Mouse (Mus musculus) frontal cortex, postnatal 25 days (tissue): ENCODE data around the gene Trat1.

Experiments used
- DNase-seq, 2 experiments: peaks; one replicate each; pipeline ENCODE4 v3.0.0; 2022; ENCODE audit warnings: low spot score in 2 of 2

The Trat1 gene

DNA sequence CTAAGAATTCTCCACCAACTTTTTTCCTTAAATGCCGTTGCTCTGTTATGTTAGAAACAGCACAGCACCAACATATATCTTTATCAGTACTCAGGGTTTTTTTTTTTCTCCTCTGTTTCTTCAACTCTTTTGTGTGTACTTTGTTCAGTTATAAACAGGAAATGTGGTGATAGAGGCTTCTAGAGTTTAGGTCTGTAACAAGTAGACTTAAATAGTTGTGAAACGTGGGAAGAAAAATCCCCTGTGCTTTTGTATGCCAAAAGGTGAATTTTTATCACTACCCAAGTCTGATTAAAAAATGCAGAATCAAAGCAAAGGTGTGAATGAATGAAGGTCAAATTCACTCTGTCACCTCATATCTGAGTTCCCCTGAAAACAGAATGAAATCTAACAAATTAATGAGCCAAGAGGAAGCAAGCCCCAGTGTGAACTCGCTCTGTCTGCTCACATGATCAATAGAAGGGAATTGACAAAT lies at the start of gene Trat1:
Gene Trat1 (minus strand): TSS at position 51 of the 475 bp plus-strand sequence.
- DNase-seq = no peak

DNA sequence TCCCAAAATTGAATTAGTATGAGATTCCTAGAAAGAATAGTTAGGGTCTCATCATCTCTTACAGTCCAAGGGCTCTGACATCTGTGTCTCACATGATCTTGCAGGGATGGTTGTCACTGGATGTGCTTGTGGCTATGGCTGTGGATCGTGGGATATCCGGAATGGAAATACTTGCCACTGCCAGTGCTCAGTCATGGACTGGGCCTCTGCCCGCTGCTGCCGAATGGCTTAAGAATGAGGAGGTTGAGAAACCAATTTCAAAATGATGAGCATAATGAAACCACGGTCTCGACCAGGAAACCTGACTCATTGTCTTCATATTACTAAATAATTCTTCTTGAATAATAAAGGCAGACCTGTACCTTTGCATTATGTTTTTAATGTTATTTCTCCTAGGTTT lies 46.7 kb upstream of the Trat1 start:
- DNase-seq = no peak

DNA sequence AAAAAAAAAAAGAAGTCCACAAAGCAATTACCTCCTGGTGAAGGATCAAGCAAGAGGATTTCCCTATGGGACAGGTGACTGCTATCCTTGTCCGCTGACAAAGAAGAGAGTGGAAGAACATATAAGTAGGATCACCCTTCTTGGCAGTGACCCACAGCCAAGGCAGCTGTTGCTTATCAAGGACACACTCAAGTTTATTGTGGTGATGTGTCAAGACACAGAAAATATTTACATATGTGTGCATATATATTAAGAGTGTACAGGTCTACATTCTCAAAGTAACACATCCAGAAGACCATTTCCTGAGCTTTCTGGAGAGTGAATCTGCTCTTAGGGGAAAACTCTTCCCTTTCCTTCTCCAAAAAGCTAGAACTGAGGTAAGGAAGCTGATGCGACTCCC lies 44.9 kb upstream of the Trat1 start, which contains the start of gene Retnlb:
Gene Retnlb (plus strand): TSS at position 162 of the 400 bp plus-strand sequence.
- no peak for DNase-seq

DNA sequence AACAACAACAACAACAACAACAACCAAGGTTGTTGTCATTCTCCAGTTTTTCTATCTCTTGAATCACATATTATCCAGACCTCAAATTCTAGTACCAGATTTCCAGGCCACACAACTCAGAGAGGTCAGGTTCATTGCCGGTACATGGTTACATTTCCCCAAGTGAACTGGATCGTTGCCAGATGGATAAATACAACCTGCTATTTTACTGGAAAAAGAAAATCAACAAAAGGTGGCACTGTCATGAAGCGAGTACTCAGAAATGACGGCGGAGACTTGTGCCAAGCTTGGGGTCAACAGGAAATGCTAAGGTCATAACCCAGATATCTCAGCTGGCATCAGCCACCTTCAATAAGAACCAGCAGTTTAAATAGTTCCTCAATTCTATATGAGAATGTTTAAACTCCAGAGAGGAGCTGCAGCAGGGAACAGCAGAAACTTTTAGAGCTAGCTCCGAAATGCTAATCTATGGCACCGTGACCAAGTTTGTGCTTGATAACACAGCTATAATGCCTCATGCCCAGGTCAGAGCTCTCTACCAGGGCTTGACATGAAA lies 40.1 kb upstream of the Trat1 start:
- no peak for DNase-seq

DNA sequence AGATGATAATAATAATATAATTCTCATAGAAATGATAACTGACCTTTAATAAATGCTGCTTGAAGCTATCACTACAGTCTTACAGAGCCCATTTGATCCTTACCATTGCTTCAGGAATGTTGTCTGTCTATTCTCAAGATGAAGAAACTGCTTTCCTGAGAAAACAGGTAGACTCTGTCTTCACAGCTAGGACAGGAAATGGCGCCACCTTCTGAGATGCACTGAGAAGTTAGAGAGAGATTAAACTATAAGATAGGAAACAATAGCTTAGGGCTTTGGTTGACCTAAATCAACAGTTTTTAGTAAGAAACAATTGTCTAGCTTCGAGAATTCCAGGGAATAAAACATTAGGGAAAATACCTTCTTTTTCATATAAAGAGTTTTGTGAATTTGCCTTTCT lies 37.6 kb upstream of the Trat1 start:
- DNase-seq = no peak

DNA sequence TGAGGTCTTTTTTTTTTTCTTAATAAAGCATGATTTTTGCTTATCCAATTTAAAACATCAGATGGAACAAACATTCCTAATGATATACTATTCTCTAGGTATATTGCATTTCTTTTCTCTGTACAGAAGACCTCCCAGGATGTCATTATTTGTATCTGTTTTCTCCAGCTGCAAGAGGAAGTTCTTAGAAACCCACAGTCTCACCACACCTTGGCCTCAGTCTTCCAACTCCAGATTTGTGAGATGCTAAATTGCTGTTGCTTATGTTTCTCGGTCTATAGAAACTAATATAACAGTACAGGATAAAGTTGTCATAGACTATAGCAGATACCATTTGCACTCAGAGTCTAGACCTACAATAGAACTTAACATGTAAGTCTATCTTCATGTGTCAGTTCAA lies 34.7 kb upstream of the Trat1 start:
- DNase-seq = no peak

DNA sequence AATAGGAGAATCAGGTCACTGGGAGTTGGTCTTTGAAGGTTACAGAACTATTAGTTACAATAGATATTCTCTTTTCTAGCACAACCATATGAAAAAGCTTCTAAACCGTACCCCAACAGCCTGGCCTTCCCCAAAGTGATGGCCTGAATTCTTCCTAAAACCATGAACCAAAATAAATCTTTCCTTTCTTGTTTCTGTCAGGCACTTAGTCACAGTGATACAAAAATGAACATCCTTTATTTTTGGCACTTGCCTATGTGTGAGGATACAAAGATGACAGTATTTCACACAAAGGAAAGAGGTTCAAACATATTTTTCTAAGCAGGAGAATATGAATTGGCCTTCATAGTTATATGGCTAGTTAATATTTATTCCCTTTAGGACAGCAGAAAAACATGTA lies 33.6 kb upstream of the Trat1 start:
- DNase-seq = no peak

DNA sequence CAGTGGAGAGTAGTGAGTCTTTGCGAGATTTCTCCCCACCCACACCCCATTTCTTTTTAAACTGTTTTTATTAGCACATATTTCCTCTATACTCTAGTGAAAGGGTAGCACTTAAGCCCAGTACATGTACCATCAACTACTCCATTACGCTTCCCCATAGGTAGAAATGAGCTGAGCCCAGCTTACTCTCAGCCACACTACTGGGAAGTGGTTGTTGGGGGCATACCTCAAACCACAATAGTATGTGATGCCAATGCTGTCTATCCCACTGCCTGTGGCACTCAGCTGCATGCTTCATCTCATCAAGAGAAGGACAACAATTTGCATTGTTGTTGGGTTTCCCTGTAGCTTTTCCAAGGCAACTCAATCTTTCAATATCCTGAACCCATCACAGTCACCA lies 29.1 kb upstream of the Trat1 start:
- DNase-seq = no peak

DNA sequence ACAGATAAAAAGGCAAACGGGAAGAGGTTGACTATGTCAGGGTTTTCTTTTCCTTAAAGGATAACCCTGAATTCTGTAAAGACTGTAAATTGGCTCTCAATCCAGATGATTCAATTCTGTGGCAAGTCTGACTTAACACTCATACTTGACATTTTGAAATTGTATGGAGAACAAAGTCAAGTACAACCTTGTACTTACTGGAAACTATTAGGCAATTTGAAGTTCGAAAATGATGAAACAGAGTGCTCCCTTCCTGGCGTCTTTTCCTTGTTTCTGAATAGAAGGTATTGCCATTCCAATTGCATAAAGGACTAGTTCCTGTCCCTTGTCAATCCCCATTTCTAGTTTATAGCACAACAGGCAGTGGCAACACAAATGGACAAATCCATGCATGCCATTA lies 27.6 kb upstream of the Trat1 start:
- no peak for DNase-seq

DNA sequence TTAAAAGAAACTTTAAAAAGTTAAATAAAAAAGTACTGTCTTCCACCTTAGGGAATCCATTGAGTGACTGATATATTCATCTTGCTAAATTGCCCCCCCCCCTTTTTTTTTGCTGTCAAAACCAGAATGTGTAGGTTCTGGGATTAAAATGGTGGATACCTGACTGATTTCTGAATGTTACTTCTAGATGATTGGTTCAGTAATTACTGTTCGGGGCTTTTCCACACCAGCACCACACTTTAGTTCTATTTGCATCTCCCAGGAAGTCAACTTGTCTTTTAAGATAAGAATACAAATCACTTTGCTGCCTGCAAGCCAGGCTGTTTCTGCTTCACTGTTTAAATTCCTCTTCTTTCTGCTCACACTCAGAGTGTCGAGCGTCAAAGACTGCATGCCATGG lies 26.5 kb upstream of the Trat1 start:
- DNase-seq = no peak

DNA sequence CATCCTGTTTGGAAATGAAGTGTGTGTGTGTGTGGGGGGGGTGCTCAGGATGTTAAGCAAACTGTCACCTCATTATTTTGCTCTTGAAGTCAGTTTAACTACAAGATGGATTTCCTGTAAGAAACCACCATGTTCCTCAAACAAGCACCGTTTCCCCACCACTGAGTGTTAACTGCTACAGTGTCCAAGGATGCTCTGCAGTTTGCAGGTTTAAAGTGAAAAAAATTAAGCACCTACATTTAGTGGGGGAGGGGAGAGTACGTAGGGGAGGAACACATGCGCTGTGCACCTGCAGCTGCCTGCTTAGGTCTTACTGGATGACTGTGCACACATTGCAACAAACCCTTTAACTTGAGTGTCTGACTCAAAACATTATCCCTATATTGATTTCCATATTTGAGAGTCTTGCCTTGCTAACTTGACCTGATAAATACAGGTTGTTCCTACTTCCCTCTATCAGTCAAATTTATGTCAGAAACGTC lies 16.9 kb upstream of the Trat1 start:
- DNase-seq = no peak

DNA sequence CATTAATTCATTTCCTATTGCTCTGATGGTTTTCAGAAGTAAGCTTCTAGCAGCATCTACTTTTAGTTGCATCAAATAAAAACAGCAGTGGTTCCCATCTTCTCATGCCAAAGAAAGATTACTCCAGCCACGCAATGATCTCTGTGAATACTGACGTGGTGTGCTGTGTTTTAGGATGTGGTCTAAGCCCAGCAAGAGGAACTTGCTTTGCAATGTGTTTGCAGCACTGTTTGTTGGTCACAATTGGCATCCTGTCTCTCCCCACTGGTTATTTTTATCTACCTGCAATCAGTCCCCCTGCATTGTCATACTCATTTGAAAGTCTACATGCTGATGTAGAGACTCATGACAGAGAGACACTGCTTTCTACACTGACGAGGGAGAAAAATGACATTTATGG lies 14.4 kb upstream of the Trat1 start:
- no peak for DNase-seq

DNA sequence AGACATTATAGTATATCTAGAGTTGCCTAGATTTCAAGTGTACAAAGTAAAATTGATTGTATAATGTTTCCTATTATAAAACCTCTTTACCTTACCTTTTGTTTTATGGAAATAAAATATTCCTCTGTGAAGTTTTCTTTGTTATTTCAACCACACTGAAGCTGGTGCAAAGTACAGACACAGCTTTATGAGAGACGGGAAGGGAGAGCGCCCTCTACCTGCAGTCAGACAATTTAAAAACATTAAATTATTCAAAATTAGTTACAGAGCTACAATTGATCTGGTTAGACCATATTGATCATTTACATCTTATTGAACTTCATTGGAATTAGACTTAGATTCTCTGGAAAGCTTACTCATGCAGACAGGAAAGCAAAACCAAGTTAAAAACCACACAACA lies 5.4 kb upstream of the Trat1 start:
- no peak for DNase-seq

DNA sequence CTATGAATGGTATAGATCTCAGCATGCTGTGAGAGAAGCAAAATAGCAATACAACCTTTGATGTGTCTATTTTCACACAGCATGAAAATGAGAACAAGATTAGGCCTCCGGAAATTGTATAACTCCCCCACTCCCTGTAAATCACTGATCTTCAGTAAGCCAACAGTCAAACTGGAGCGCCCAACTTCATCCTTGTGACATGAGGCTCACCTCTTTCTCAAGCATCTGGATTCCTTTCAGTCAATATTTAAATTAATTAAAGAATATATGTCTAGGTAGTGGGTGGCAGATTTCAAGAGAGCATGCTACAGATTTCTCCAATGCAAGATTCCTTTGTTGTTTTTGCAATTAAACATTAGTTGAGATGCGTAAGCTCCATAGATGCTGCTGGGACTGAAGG lies 2.6 kb downstream of the Trat1 start:
- DNase-seq = no peak

DNA sequence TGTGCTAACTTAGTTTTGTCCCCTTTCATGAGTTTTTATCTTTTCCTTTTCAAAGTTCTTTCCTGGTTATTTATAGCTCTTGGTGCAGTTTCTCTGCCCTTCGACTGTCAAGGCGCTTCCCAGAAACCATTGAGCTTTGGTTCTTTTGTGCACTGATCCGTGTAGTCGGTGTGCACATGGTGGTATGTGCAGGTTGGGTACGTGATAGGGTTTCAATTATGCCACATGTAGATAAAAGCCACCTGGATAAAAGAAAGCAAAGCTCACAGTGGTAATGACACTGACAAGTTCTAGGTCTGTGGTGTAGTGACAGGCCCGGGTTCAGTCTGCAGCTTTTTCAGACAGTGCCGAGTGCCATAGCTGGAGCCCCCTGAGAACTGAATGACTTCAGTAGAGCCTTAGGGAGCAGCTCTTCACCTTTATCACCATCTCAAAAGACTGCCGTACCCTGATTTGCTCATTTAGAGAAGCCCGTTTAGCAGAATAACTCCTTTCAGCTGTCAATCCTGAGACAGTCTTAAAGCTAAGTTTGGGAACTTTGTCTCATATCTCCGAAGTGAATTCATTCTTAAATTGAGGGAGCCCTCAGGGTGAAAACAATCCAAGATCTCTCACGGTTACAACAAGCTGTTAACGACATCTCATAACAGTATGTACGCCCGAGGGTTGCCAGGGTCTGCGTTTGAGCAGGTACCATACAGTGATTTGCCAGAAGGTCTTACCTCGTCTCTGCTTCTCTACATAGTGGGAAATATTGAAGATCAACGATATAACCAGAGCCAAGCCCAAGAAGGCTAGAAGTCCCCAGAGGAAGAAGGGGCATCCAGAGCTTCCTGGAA lies 11.0 kb downstream of the Trat1 start:
- DNase-seq = no peak

DNA sequence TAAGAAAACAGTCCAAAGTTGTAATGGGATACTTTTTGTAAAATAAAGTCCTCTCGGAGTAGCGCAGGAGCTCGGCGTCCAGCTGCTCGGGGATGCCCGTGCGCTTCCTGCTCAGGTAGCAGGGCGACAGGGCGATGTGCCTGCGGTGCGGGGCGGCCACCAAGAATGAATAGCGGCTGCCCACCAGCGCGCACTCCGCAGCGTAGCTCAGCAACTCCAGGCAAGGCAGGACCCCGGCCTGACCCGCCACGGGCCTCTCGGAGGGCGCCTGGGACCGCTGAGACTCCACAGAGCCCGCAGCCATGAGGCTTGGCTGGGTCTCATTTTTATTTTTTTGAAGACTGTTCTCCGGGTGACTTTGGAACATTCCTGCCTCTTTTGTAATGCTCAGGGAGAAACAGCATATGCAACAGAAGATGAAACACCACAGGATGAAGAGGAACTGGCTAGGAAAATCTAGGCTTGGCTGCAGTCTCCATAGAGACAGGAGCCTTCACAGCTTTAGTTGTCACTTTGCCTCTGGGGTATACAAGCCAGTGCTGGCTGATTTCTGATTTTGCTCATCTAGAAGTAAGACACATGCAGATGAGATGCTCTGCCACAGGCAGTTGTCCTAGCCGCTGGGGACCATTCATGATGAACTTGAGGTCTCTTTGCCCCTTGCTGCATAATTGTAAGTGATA lies 21.5 kb downstream of the Trat1 start:
- DNase-seq = no peak

DNA sequence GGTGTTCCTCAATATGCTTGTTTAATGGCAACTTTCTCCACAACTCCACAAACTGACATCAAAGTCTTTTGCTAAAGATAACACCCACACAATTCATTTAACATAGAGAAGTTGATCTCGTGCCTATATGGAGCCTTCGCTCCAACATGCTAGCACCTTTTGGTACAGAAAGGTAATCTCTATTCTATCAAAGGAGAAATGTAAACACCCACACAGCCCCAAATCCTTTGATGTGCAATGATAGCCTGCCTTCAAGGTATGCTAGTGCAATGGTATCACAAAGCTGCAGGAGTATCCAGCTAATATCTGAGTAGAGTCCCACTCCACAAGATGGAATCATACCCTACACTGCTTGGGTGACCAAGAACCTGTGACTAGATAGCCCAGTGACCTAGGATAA lies 26.4 kb downstream of the Trat1 start:
- DNase-seq = no peak

DNA sequence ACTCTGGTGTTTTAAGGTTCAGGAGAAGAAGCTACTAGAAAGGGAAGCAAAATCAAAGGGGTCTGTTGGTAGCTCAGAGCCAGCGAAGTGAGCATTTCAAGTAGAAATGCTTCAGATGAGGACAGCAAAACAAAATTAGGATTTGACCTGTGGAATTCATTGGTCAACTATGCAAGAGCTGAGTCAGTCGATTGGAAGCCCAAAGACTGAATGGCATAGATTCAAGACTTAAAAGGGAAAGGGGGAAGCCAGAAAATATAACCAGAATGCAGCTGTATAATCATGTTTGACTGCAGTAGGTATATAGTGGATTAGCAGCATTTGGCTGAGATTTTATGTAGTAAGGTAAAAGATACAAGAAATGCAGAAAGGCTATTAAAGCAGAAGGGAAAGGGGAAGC lies 26.8 kb downstream of the Trat1 start:
- no peak for DNase-seq

DNA sequence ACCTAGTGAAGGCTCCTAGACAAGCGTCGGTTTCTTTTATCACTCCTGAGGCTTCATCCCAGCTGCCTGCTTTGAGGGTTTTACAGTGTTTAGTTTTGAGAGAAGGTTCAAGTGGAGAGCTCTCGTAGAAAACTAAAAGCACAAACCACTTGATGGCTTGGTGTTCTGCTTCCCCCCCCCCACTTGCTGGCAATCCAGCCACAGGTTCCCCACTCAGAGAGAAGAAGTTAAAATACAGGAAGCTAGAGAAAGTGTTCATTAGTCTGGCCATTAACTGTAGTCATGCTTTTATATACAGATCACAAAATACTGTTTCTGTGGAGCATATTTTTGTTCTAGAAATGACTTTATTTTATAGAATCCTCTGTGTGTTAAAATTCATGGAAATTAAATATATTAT lies 30.3 kb downstream of the Trat1 start:
- DNase-seq = no peak

DNA sequence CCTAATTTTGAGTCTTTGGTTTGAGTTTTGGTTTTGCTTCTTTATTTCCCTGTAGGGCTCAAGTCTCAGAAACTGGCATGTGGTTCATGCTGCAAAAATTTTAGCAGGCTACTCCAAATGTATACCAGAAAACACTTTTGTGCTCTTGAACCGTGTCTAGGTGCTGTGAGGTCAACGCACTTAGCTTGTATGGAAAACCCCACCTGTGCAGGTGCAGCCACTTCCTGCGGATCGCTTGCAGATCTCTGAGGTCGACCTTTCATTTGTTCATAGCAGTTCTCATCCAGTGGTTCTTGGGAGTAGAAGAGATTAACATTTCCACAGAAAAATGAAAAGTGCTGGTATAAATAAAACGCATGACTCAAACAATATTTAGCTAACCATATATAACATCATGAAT lies 31.8 kb downstream of the Trat1 start:
- no peak for DNase-seq

DNA sequence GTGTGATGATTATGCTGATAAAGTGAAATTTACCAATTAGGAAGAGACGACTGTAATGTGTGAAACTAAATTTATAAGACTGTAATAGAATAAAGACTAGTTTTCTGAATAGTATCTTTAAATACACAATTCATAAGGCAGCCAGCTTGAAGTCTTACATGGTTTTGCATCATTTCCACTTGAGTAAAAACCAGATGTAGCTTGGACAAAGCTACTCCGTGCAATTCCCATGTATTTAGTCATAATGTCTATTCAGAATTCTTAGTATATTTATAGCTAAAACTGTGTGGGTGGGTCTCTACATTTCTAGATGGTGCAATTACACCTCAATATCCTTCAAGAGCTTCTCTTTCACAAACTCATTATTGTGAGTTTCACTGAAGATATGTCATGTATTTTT lies 33.4 kb downstream of the Trat1 start:
- no peak for DNase-seq

DNA sequence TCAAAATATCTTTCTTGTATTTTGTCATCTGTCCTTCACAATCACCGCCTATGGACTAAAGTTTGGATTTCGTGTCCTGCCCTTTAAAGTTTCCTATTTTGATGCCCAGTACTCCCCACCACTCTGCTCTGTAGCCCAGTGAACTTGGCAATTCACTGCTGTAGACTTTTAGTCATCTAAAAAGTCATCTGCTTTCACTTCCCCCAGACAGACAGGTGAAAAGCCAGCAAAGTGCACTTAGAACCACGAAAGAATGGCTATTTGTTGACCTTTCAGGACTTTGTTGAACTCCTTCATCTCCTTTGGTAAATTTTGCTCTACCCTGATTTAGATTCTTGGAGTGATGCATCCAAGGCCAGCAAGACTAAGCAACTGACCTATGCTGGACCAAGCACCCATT lies 34.9 kb downstream of the Trat1 start:
- DNase-seq = no peak

DNA sequence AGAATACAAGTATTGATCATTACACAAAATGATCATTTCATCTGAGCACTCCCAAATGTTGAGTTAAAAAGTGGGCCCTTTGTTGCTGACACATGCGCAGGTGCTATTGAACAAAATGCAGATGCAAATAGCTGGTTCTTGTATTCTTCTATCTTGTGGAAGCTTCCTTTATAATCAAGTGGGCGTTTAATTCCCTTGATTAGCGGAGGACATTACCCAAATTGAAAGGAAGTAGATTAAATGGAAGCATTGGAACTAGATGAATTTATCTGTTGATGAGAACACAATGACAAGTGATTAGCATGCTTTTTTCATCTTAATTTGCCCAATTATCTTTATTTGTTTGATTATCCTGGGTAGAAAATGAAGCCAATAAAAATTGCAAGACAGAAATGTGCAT lies 51.6 kb downstream of the Trat1 start:
- no peak for DNase-seq
